Mouse (Mus musculus): ENCODE measurements around the gene Arid1a. TPM values are rescaled to one million over a fixed set of nuclear protein-coding genes. Genes with fewer than 3 reads are reported as not detected.

Arid1a gene
- polyA plus RNA-seq, 1 experiment from 2014 or later = 14.7 TPM

GRCm38 (mm10) chr4:133754871-133755765 lies 1.5 kb downstream of the Arid1a start:
- peak overlapping the region; percentile 100 for H3K9ac ChIP-seq
- H3K4me1 ChIP-seq = peaks cover 43% of the 10 kb centered on the region
- ATAC-seq = no peak
- peak overlapping the region; percentile 100 for H3K27ac ChIP-seq
- peak overlapping the region; percentile 97 for H3K4me2 ChIP-seq
- no peaks in the 10 kb centered on the region for H3K27me3 ChIP-seq (replicated peaks)
- H3K36me3 ChIP-seq = peaks cover 4% of the 10 kb centered on the region
- WGBS (ENCODE audit: insufficient replicate concordance) = 10% methylated on average over 10 of the region's 10 CpGs
- no peaks in the 10 kb centered on the region for H3K9me3 ChIP-seq (replicated peaks)
- H3K4me3 ChIP-seq = peak overlapping the region; percentile 99

DNA sequence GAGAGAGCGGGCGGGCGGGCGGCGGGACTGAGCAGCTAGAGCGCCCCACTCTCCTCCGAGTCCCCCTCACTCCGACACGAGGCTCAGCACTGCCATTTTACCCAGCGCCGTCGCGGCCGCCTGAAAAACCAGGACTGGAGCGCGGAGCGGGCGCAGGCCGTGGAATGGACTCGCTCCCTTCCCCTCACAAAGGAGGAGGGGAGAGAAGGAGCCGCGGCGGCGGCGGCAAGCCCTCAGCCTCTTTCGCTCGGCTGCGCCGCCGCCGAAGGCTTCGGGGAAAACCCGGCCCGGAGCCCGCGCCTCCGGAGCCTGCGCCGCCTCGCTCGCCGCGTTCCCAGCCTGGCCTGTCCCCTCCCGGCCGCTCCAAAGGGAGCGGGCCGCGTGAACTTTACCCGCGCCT lies 2.3 kb downstream of the Arid1a start:
- Histone ChIP-seq H3K36me3 (peaks cover 13% of the 10 kb centered on the region), H3K4me3 (peak overlapping the region; percentile 99), H3K27me3 (replicated peaks) (no peaks in the 10 kb centered on the region), H3K9me3 (replicated peaks) (no peaks in the 10 kb centered on the region), H3K9ac (peak overlapping the region; percentile 100), H3K4me1 (peaks cover 52% of the 10 kb centered on the region), H3K27ac (peak overlapping the region; percentile 100), H3K4me2 (peak overlapping the region; percentile 97)
- under 1% methylated on average over 40 of the region's 50 CpGs for WGBS (ENCODE audit: insufficient replicate concordance)
- ATAC-seq = peak; percentile 78

GRCm38 (mm10) chr4:133753375-133754190 lies 3.0 kb downstream of the Arid1a start:
- Histone ChIP-seq H3K27ac (peak overlapping the region; percentile 100), H3K4me3 (peak overlapping the region; percentile 99), H3K9ac (peak overlapping the region; percentile 100), H3K27me3 (replicated peaks) (no peaks in the 10 kb centered on the region), H3K36me3 (peaks cover 19% of the 10 kb centered on the region), H3K4me2 (peak overlapping the region; percentile 97), H3K4me1 (peaks cover 58% of the 10 kb centered on the region), H3K9me3 (replicated peaks) (no peaks in the 10 kb centered on the region)
- peak; percentile 47 for ATAC-seq
- under 1% methylated on average over 46 of the region's 99 CpGs for WGBS (ENCODE audit: insufficient replicate concordance)

- peak overlapping the region; percentile 97 for H3K4me2 ChIP-seq
- peak overlapping the region; percentile 100 for H3K27ac ChIP-seq
- peak overlapping the region; percentile 100 for H3K9ac ChIP-seq
- H3K27me3 ChIP-seq (replicated peaks) = no peaks in the 10 kb centered on the region
- peaks cover 60% of the 10 kb centered on the region for H3K4me1 ChIP-seq
- H3K9me3 ChIP-seq (replicated peaks) = no peaks in the 10 kb centered on the region
- H3K36me3 ChIP-seq = peaks cover 28% of the 10 kb centered on the region
- no peak for ATAC-seq
- under 1% methylated on average over 103 of the region's 121 CpGs for WGBS (ENCODE audit: insufficient replicate concordance)
- peak overlapping the region; percentile 99 for H3K4me3 ChIP-seq
These were observed 3.9 kb downstream of the Arid1a start for GRCm38 (mm10) chr4:133752449-133753374.

DNA sequence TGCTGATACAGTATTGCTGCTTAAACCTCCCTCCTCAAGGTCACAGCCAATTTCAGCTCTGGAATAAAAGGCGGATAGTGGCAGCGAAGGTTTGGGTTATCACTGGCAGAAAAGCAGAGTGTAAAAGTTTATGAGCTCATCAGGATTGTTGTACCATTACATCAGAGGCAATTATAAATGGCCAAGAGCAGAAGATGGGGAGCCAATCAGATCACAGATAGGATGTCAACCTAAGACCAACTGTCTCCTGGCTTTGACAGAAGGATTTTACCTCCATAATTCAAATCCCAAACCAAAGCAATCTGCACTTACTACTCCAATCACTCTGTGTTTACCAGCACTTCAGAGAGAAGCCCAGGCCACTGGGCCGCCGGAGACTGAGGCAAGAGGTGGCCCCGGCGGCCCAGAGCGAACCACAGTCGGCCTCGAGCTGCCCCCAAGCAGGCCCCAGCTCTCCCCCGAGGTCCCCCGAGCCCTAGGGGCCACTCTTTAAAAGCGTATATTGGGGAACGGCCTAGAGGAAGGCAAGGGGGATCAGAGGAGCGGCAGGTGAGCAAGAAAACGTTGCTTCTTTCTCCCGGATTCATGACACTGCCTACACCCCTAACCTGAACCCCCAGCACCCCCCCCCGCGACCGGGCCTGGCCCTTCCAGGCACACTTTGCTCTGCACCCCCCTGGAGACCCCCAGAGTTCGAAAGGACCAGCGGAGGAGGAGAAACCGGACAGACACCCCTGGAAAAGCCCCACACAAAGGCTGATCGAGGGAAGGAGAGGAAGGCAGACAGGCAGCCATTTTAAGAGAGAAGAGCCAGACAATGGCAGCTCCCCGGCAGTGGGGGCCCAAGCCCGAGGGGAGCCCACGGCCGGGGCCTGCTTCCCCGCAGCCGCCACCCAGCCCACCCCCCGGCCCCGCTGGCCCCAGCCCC lies 4.8 kb downstream of the Arid1a start:
- Histone ChIP-seq H3K36me3 (peaks cover 35% of the 10 kb centered on the region), H3K27me3 (replicated peaks) (no peaks in the 10 kb centered on the region), H3K9me3 (replicated peaks) (no peaks in the 10 kb centered on the region), H3K4me1 (peaks cover 63% of the 10 kb centered on the region), H3K9ac (peak overlapping the region; percentile 100), H3K4me2 (peak overlapping the region; percentile 97), H3K4me3 (peak overlapping the region; percentile 99), H3K27ac (peak overlapping the region; percentile 100)
- WGBS (ENCODE audit: insufficient replicate concordance) = under 1% methylated on average over 28 of the region's 31 CpGs
- peak; percentile 14; the same call in 1 of the 2 replicates for ATAC-seq

DNA sequence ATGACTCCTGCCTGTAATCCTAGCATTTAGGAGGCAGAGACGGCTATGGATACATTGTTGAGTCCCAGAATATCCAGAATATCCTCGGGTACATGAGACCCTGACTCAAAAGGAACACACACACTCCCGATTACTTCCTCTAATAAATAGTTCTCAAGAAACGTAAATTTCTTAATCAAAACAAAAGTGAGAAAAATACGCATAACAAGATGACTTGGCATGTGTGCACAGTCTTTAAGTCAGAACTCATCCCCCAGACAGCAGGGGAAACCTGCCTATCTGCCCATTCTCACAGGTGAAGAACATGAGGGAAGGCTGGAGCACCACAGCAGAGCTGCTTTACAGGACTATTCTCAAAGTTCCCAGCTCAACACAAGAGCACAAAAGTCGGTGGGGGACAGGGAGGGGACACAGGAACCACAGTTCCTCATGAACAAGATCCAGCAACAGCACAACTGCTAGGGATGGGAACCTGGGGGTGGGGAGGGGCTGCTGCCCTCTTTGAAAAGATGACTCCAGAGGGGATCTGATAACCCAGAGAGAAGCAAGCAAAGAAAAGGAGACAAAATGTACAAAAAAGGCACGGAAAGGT lies 6.3 kb downstream of the Arid1a start:
- peaks cover 65% of the 10 kb centered on the region for H3K4me1 ChIP-seq
- 42% methylated on average over 7 of the region's 7 CpGs for WGBS (ENCODE audit: insufficient replicate concordance)
- peak overlapping the region; percentile 97 for H3K4me2 ChIP-seq
- ATAC-seq = no peak
- peaks cover 50% of the 10 kb centered on the region for H3K36me3 ChIP-seq
- H3K4me3 ChIP-seq = peak overlapping the region; percentile 99
- no peaks in the 10 kb centered on the region for H3K9me3 ChIP-seq (replicated peaks)
- peak overlapping the region; percentile 100 for H3K27ac ChIP-seq
- no peaks in the 10 kb centered on the region for H3K27me3 ChIP-seq (replicated peaks)
- peak overlapping the region; percentile 100 for H3K9ac ChIP-seq

GRCm38 (mm10) chr4:133735282-133735681 lies 21.3 kb downstream of the Arid1a start:
- Histone ChIP-seq H3K36me3 (peaks cover 70% of the 10 kb centered on the region), H3K9me3 (replicated peaks) (no peaks in the 10 kb centered on the region), H3K4me1 (peaks cover 74% of the 10 kb centered on the region), H3K27ac (no peak overlapping the region), H3K4me3 (no peak overlapping the region), H3K27me3 (replicated peaks) (no peaks in the 10 kb centered on the region), H3K9ac (no peak overlapping the region), H3K4me2 (no peak overlapping the region)
- 84% methylated on average over 3 of the region's 3 CpGs for WGBS (ENCODE audit: insufficient replicate concordance)
- no peak for ATAC-seq

DNA sequence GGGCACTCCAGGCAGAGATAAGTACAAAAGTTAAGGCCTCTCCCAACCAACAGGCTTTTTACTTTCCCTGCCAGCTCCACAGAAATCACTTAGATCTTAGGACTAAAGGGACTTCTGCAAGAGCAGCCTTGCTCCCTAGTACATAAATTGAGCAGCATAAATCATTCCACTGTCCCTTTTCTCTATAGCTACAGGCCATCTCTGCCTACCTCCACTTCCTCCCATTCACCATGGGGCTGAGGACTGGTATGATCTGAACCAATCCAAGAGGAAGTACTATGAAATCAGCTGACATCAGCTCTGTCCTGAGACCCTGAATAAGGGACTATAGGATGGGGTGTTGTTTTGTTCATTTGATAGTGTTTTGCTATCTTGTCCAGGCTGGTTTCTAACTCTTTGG lies 26.4 kb downstream of the Arid1a start:
- Histone ChIP-seq H3K36me3 (peaks cover 58% of the 10 kb centered on the region), H3K4me3 (peak overlapping the region; percentile 20; the same call in 1 of the 2 replicates)

GRCm38 (mm10) chr4:133729541-133730093 lies 27.0 kb downstream of the Arid1a start:
- H3K27ac ChIP-seq = peak overlapping the region; percentile 70
- 3% methylated on average over 16 of the region's 16 CpGs for WGBS (ENCODE audit: insufficient replicate concordance)
- peak overlapping the region; percentile 50 for H3K4me2 ChIP-seq
- peaks cover 55% of the 10 kb centered on the region for H3K36me3 ChIP-seq
- no peaks in the 10 kb centered on the region for H3K27me3 ChIP-seq (replicated peaks)
- peaks cover 97% of the 10 kb centered on the region for H3K4me1 ChIP-seq
- no peaks in the 10 kb centered on the region for H3K9me3 ChIP-seq (replicated peaks)
- H3K4me3 ChIP-seq = peak overlapping the region; percentile 20; the same call in 1 of the 2 replicates
- peak; percentile 87 for ATAC-seq
- no peak overlapping the region for H3K9ac ChIP-seq

More for the DNA sequence above, 26.4 kb downstream of the Arid1a start:
- Histone ChIP-seq H3K27ac (peak overlapping the region; percentile 70), H3K4me1 (peaks cover 97% of the 10 kb centered on the region), H3K9me3 (replicated peaks) (no peaks in the 10 kb centered on the region), H3K9ac (no peak overlapping the region; the same call in 1 of the 2 replicates), H3K27me3 (replicated peaks) (no peaks in the 10 kb centered on the region), H3K4me2 (peak overlapping the region; percentile 50)
- ATAC-seq = peak; percentile 44; the same call in 1 of the 2 replicates

DNA sequence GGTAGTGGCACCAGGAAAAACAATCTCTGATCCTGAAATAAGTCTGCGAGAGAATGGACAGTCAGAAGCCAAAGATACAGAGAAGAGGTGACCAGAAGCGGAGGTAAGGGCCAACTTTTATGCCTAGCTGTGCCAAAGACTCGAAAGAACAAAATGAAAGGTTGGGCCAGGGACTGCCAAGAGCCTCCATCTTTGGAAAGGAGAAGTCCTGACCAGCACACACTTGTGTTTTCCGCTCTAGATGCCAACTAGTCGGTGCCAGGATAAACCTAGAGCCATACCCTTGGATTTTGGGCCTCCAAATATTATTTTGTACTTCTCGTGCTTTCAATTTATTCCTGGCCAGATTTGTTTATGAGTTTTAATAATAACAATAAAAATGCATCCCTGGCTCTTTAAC lies 27.6 kb downstream of the Arid1a start:
- Histone ChIP-seq H3K27me3 (replicated peaks) (no peaks in the 10 kb centered on the region), H3K4me3 (no peak overlapping the region), H3K9me3 (replicated peaks) (no peaks in the 10 kb centered on the region), H3K27ac (peak overlapping the region; percentile 70; the same call in 1 of the 2 replicates), H3K4me1 (peaks cover 97% of the 10 kb centered on the region), H3K4me2 (peak overlapping the region; percentile 50), H3K9ac (no peak overlapping the region), H3K36me3 (peaks cover 51% of the 10 kb centered on the region)
- ATAC-seq = no peak
- 63% methylated on average over 6 of the region's 6 CpGs for WGBS (ENCODE audit: insufficient replicate concordance)

All from liver, embryonic 12.5 days (tissue).